Mouse (Mus musculus): ENCODE results near the gene Gm5485. TPM values are rescaled to one million over a fixed set of nuclear protein-coding genes. Genes with fewer than 3 reads are reported as not detected.

Gm5485 gene
- total RNA-seq, 1 experiment = not detected

GRCm38 (mm10) chr16:48395278-48395677 is 16.9 kb downstream of the Gm5485 start:
- no peak overlapping the region for H3K27ac ChIP-seq (ENCODE audit: insufficient read depth, low read depth, low read length, poor library complexity, severe bottlenecking)
- H3K9ac ChIP-seq (ENCODE audit: insufficient read depth, low read depth, low read length, poor library complexity, severe bottlenecking) = no peak overlapping the region
- no peaks in the 10 kb centered on the region for H3K4me1 ChIP-seq (ENCODE audit: control insufficient read depth in 2 of 2, insufficient read depth in 2 of 2, low read length in 2 of 2, poor library complexity in 1 of 2)
- no peak overlapping the region for H3K4me3 ChIP-seq (ENCODE audit: insufficient read depth in 1 of 2, low read depth in 1 of 2, low read length in 2 of 2, poor library complexity in 1 of 2, severe bottlenecking in 1 of 2)
- no peaks in the 10 kb centered on the region for H3K36me3 ChIP-seq (ENCODE audit: control insufficient read depth, insufficient read depth, low read length, poor library complexity, severe bottlenecking)
- no peak for TF ChIP-seq ZNF384 (IDR thresholded peaks at IDR 0.05; ENCODE audit: low read depth, low read length)
- no peak for TF ChIP-seq HCFC1 (IDR thresholded peaks at IDR 0.05; ENCODE audit: borderline replicate concordance, insufficient read depth, low read length)
- TF ChIP-seq CHD2 (IDR thresholded peaks at IDR 0.05; ENCODE audit: low read depth, low read length) = no peak
- TF ChIP-seq MAFK (IDR thresholded peaks at IDR 0.05; ENCODE audit: insufficient read depth, low read depth, low read length) = no peak
- no peak for TF ChIP-seq ZC3H11A (IDR thresholded peaks at IDR 0.05; ENCODE audit: borderline replicate concordance, low read depth, low read length)
- in situ Hi-C loops (cut with MboI; ENCODE audit: low sequenced_read_pairs in 2 of 2, unreplicated experiment in 2 of 2) = no loop called here
- H3K9me3 ChIP-seq (ENCODE audit: control insufficient read depth, insufficient read depth, low read depth, low read length) = no peaks in the 10 kb centered on the region
- DNase-seq (ENCODE audit: low read depth, low spot score) = no peak

- no peak for DNase-seq (ENCODE audit: low read depth, low spot score)
- Histone ChIP-seq H3K36me3 (ENCODE audit: control insufficient read depth, insufficient read depth, low read length, poor library complexity, severe bottlenecking) (no peaks in the 10 kb centered on the region), H3K4me1 (ENCODE audit: control insufficient read depth in 2 of 2, insufficient read depth in 2 of 2, low read length in 2 of 2, poor library complexity in 1 of 2) (no peaks in the 10 kb centered on the region), H3K9ac (ENCODE audit: insufficient read depth, low read depth, low read length, poor library complexity, severe bottlenecking) (no peak overlapping the region), H3K27ac (ENCODE audit: insufficient read depth, low read depth, low read length, poor library complexity, severe bottlenecking) (no peak overlapping the region), H3K9me3 (ENCODE audit: control insufficient read depth, insufficient read depth, low read depth, low read length) (no peaks in the 10 kb centered on the region), H3K4me3 (ENCODE audit: insufficient read depth in 1 of 2, low read depth in 1 of 2, low read length in 2 of 2, poor library complexity in 1 of 2, severe bottlenecking in 1 of 2) (no peak overlapping the region)
- in situ Hi-C loops (cut with MboI; ENCODE audit: low sequenced_read_pairs in 2 of 2, unreplicated experiment in 2 of 2) = no loop called here
- no peak for TF ChIP-seq ZNF384 (IDR thresholded peaks at IDR 0.05; ENCODE audit: low read depth, low read length)
- TF ChIP-seq ZC3H11A (IDR thresholded peaks at IDR 0.05; ENCODE audit: borderline replicate concordance, low read depth, low read length) = no peak
- no peak for TF ChIP-seq HCFC1 (IDR thresholded peaks at IDR 0.05; ENCODE audit: borderline replicate concordance, insufficient read depth, low read length)
- TF ChIP-seq CHD2 (IDR thresholded peaks at IDR 0.05; ENCODE audit: low read depth, low read length) = no peak
- no peak for TF ChIP-seq MAFK (IDR thresholded peaks at IDR 0.05; ENCODE audit: insufficient read depth, low read depth, low read length)
These were observed 25.2 kb downstream of the Gm5485 start for GRCm38 (mm10) chr16:48386982-48387381.

- DNase-seq (ENCODE audit: low read depth, low spot score) = no peak
These were observed 28.5 kb downstream of the Gm5485 start for GRCm38 (mm10) chr16:48383582-48384257.

GRCm38 (mm10) chr16:48373711-48374485 is 38.3 kb downstream of the Gm5485 start:
- no peak overlapping the region for H3K4me3 ChIP-seq (ENCODE audit: insufficient read depth in 1 of 2, low read depth in 1 of 2, low read length in 2 of 2, poor library complexity in 1 of 2, severe bottlenecking in 1 of 2)
- no peaks in the 10 kb centered on the region for H3K36me3 ChIP-seq (ENCODE audit: control insufficient read depth, insufficient read depth, low read length, poor library complexity, severe bottlenecking)
- no peaks in the 10 kb centered on the region for H3K9me3 ChIP-seq (ENCODE audit: control insufficient read depth, insufficient read depth, low read depth, low read length)
- TF ChIP-seq MAFK (IDR thresholded peaks at IDR 0.05; ENCODE audit: insufficient read depth, low read depth, low read length) (0 out of 2 replicates have a peak, but pooled peaks have one; percentile 26), ZC3H11A (IDR thresholded peaks at IDR 0.05; ENCODE audit: borderline replicate concordance, low read depth, low read length) (no peak)
- no peak overlapping the region for H3K27ac ChIP-seq (ENCODE audit: insufficient read depth, low read depth, low read length, poor library complexity, severe bottlenecking)
- in situ Hi-C loops (cut with MboI; ENCODE audit: low sequenced_read_pairs in 2 of 2, unreplicated experiment in 2 of 2) = no loop called here
- H3K4me1 ChIP-seq (ENCODE audit: control insufficient read depth in 2 of 2, insufficient read depth in 2 of 2, low read length in 2 of 2, poor library complexity in 1 of 2) = peaks cover 0 to 3% of the 10 kb centered on the region in 2 experiments; a peak in 1 of 4 replicates
- no peak for DNase-seq (ENCODE audit: low read depth, low spot score)
- no peak overlapping the region for H3K9ac ChIP-seq (ENCODE audit: insufficient read depth, low read depth, low read length, poor library complexity, severe bottlenecking)

More at GRCm38 (mm10) chr16:48383582-48384257, 28.5 kb downstream of the Gm5485 start:
- no peak for TF ChIP-seq CHD2 (IDR thresholded peaks at IDR 0.05; ENCODE audit: low read depth, low read length)
- TF ChIP-seq ZC3H11A (IDR thresholded peaks at IDR 0.05; ENCODE audit: borderline replicate concordance, low read depth, low read length) = no peak
- TF ChIP-seq MAFK (IDR thresholded peaks at IDR 0.05; ENCODE audit: insufficient read depth, low read depth, low read length) = no peak
- TF ChIP-seq ZNF384 (IDR thresholded peaks at IDR 0.05; ENCODE audit: low read depth, low read length) = no peak
- TF ChIP-seq HCFC1 (IDR thresholded peaks at IDR 0.05; ENCODE audit: borderline replicate concordance, insufficient read depth, low read length) = no peak
- H3K4me3 ChIP-seq (ENCODE audit: insufficient read depth in 1 of 2, low read depth in 1 of 2, low read length in 2 of 2, poor library complexity in 1 of 2, severe bottlenecking in 1 of 2) = no peak overlapping the region
- no peak overlapping the region for H3K9ac ChIP-seq (ENCODE audit: insufficient read depth, low read depth, low read length, poor library complexity, severe bottlenecking)
- no peaks in the 10 kb centered on the region for H3K36me3 ChIP-seq (ENCODE audit: control insufficient read depth, insufficient read depth, low read length, poor library complexity, severe bottlenecking)
- in situ Hi-C loops (cut with MboI; ENCODE audit: low sequenced_read_pairs in 2 of 2, unreplicated experiment in 2 of 2) = no loop called here
- no peaks in the 10 kb centered on the region for H3K4me1 ChIP-seq (ENCODE audit: control insufficient read depth in 2 of 2, insufficient read depth in 2 of 2, low read length in 2 of 2, poor library complexity in 1 of 2)
- H3K9me3 ChIP-seq (ENCODE audit: control insufficient read depth, insufficient read depth, low read depth, low read length) = no peaks in the 10 kb centered on the region
- H3K27ac ChIP-seq (ENCODE audit: insufficient read depth, low read depth, low read length, poor library complexity, severe bottlenecking) = no peak overlapping the region
